Comparison of ENCODE assay signal across 8 mouse cellular contexts in the genomic region with DNA sequence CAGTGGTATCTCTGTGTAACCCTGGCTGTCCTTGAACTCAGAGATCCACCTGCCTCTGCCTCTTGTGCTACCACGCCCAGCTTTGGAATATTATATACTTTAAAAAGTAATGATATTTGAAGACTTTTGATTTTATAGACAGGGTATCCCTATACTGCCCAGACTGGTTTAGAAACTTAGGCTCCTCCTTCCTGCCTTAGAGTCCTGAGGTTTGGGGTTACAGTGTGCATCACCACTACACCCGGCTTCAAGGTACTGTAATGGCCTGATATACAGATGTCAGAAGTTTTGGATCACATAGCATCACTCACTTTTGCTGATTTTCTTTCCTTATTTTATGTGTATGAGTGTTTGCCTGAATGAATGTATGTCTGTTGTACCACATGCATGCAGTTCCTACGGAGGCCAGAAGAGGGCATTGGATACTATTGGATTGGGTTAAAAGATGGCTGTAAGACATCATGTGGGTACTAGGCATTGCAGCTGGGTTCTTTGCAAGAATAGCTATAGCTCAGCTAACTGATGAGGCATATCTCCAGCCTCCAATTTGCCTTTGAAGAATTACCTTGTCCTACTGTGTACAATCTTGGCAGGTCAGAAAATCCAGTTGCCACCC. TPM values are rescaled to one million over a fixed set of nuclear protein-coding genes. Genes with fewer than 3 reads are reported as not detected.
A peak's percentile ranks its signal among the peaks of the same experiment; 100 is the strongest.
DNase-seq lines count a peak whose midpoint lies in the region; ATAC-seq and TF ChIP-seq lines count a peak whose summit lies in the region.

No protein-coding gene starts in this region.

- intact Hi-C loops in left cerebral cortex, postnatal 36 days (cut with DNase I) = no loop called here

- no peaks in the 10 kb centered on the region for H3K27me3 ChIP-seq in forebrain, embryonic 10.5 days (ENCODE audit: poor library complexity, severe bottlenecking)
- H3K27me3 ChIP-seq in forebrain, embryonic 15.5 days = no peaks in the 10 kb centered on the region
- H3K27me3 ChIP-seq in liver, embryonic 14.5 days (ENCODE audit: control insufficient read depth, insufficient read depth, low read length) = no peaks in the 10 kb centered on the region

- H3K4me1 ChIP-seq in forebrain, embryonic 10.5 days = peaks cover 31% of the 10 kb centered on the region
- peaks cover 24% of the 10 kb centered on the region for H3K4me1 ChIP-seq in forebrain, embryonic 15.5 days
- H3K4me1 ChIP-seq in liver, embryonic 14.5 days (replicated peaks; ENCODE audit: control insufficient read depth in 2 of 2, insufficient read depth in 2 of 2, low read length in 1 of 2) = peaks cover 13% of the 10 kb centered on the region in 2 experiments; a peak in 3 of 4 replicates

- ATAC-seq in forebrain, embryonic 15.5 days (replicated peaks) = no peak
- ATAC-seq in liver, embryonic 14.5 days (ENCODE audit: insufficient read depth) = no peak

- DNase-seq in forebrain, embryonic 10.5 days (ENCODE audit: extremely low spot score, low spot score) = peak; percentile 55
- DNase-seq in testis, postnatal 10 days (ENCODE audit: low spot score) = peak; percentile 63
- no peak for DNase-seq in testis, postnatal 14 days (ENCODE audit: low spot score)
- peak; percentile 70 for DNase-seq in forelimb bud, embryonic 11.5 days (ENCODE audit: low read depth, low spot score)
- peak; percentile 46 to 57 (median 48) for DNase-seq in liver, embryonic 14.5 days (ENCODE audit: low read depth in 3 of 3, low spot score in 3 of 3)
- DNase-seq in spleen, postnatal 14 days (ENCODE audit: low spot score in 2 of 2) = peak; percentile 38 to 65
- no peak for DNase-seq in left cerebral cortex, postnatal 36 days (ENCODE audit: low spot score in 2 of 2)

- no peak overlapping the region for H3K27ac ChIP-seq in forebrain, embryonic 10.5 days
- H3K27ac ChIP-seq in forebrain, embryonic 15.5 days (replicated peaks) = no peak overlapping the region
- H3K27ac ChIP-seq in liver, embryonic 14.5 days = no peak overlapping the region

- TF ChIP-seq EP300 in liver, embryonic 14.5 days (IDR thresholded peaks at IDR 0.05; ENCODE audit: low read depth) = no peak

- no peaks in the 10 kb centered on the region for H3K9me3 ChIP-seq in forebrain, embryonic 10.5 days
- no peaks in the 10 kb centered on the region for H3K9me3 ChIP-seq in forebrain, embryonic 15.5 days
- H3K9me3 ChIP-seq in liver, embryonic 14.5 days (ENCODE audit: control insufficient read depth, low read length) = no peaks in the 10 kb centered on the region

- H3K9ac ChIP-seq in forebrain, embryonic 15.5 days (replicated peaks) = no peak overlapping the region
- no peak overlapping the region for H3K9ac ChIP-seq in liver, embryonic 14.5 days (replicated peaks)

- no peak overlapping the region for H3K4me2 ChIP-seq in forebrain, embryonic 15.5 days (replicated peaks)
- H3K4me2 ChIP-seq in liver, embryonic 14.5 days (ENCODE audit: low read depth) = no peak overlapping the region

- TF ChIP-seq CTCF in liver, embryonic 14.5 days (IDR thresholded peaks at IDR 0.05; ENCODE audit: low read depth) = peak; percentile 86

- no peak overlapping the region for H3K4me3 ChIP-seq in forebrain, embryonic 10.5 days
- no peak overlapping the region for H3K4me3 ChIP-seq in forebrain, embryonic 15.5 days
- no peak overlapping the region for H3K4me3 ChIP-seq in liver, embryonic 14.5 days (ENCODE audit: insufficient read depth in 1 of 2, low read depth in 2 of 2, low read length in 2 of 2)

- H3K36me3 ChIP-seq in forebrain, embryonic 10.5 days (replicated peaks) = peaks cover 8% of the 10 kb centered on the region
- H3K36me3 ChIP-seq in forebrain, embryonic 15.5 days = no peaks in the 10 kb centered on the region
- H3K36me3 ChIP-seq in liver, embryonic 14.5 days (replicated peaks; ENCODE audit: control insufficient read depth, insufficient read depth, low read depth) = no peaks in the 10 kb centered on the region

- 53% methylated on average over 3 of the region's 3 CpGs for WGBS in forebrain, embryonic 10.5 days
- WGBS in forebrain, embryonic 15.5 days = 63% methylated on average over 3 of the region's 3 CpGs
- 45% methylated on average over 3 of the region's 3 CpGs for WGBS in liver, embryonic 14.5 days (ENCODE audit: insufficient replicate concordance)

RNA-seq across cellular contexts. Expression of a gene that starts 5.4 kb away (rescaled TPM):
- 82.5 and 83.3 TPM in 2 replicates for polyA plus RNA-seq in forebrain, embryonic 10.5 days (2016; fragmentation: Nextera tagmentation; extraction: Ambion mirVana)
- polyA plus RNA-seq in forebrain, embryonic 15.5 days (2015; fragmentation: Nextera tagmentation; extraction: Ambion mirVana) = 133 and 139 TPM in 2 replicates
- polyA plus RNA-seq in liver, embryonic 14.5 days (2012; rRNA removed) = 23.7 and 25.1 TPM in 2 replicates
- polyA plus RNA-seq in liver, embryonic 14.5 days (2014; fragmentation: Nextera tagmentation; extraction: Ambion mirVana) = 40.0 and 40.2 TPM in 2 replicates
- 10 to 100 TPM; 39.3 to 41.7 TPM for total RNA-seq in left cerebral cortex, postnatal 36 days (2021)

RNA-seq across cellular contexts. Expression of a gene that starts 44.6 kb away (rescaled TPM):
- polyA plus RNA-seq in forebrain, embryonic 10.5 days (2016; fragmentation: Nextera tagmentation; extraction: Ambion mirVana) = 210 and 228 TPM in 2 replicates
- 203 and 207 TPM in 2 replicates for polyA plus RNA-seq in forebrain, embryonic 15.5 days (2015; fragmentation: Nextera tagmentation; extraction: Ambion mirVana)
- 10.6 and 36.2 TPM in 2 replicates for polyA plus RNA-seq in liver, embryonic 14.5 days (2012; rRNA removed)
- 48.3 and 53.7 TPM in 2 replicates for polyA plus RNA-seq in liver, embryonic 14.5 days (2014; fragmentation: Nextera tagmentation; extraction: Ambion mirVana)
- 100 to 1,000 TPM; 159 to 162 TPM for total RNA-seq in left cerebral cortex, postnatal 36 days (2021)

RNA-seq across cellular contexts. Expression of a gene that starts 44.7 kb away (rescaled TPM):
- 14.5 and 15.0 TPM in 2 replicates for polyA plus RNA-seq in forebrain, embryonic 10.5 days (2016; fragmentation: Nextera tagmentation; extraction: Ambion mirVana)
- polyA plus RNA-seq in forebrain, embryonic 15.5 days (2015; fragmentation: Nextera tagmentation; extraction: Ambion mirVana) = 8.6 and 10.1 TPM in 2 replicates
- polyA plus RNA-seq in liver, embryonic 14.5 days (2012; rRNA removed) = 2.7 and 3.2 TPM in 2 replicates
- polyA plus RNA-seq in liver, embryonic 14.5 days (2014; fragmentation: Nextera tagmentation; extraction: Ambion mirVana) = 2.8 and 3.0 TPM in 2 replicates
- total RNA-seq in left cerebral cortex, postnatal 36 days (2021) = 10 to 100 TPM; 14.2 to 14.4 TPM

RNA-seq across cellular contexts. Expression of a gene that starts 52.8 kb away (rescaled TPM):
- polyA plus RNA-seq in forebrain, embryonic 10.5 days (2016; fragmentation: Nextera tagmentation; extraction: Ambion mirVana) = 2.5 TPM in 2 replicates
- 1.5 and 1.7 TPM in 2 replicates for polyA plus RNA-seq in forebrain, embryonic 15.5 days (2015; fragmentation: Nextera tagmentation; extraction: Ambion mirVana)
- polyA plus RNA-seq in liver, embryonic 14.5 days (2012; rRNA removed) = not detected in 2 replicates
- 0.18 and 0.27 TPM in 2 replicates for polyA plus RNA-seq in liver, embryonic 14.5 days (2014; fragmentation: Nextera tagmentation; extraction: Ambion mirVana)
- total RNA-seq in left cerebral cortex, postnatal 36 days (2021) = not detected

Comparison
In these comparisons a context has a peak if more than half of its experiments do, and no peak if none do; other contexts are left out.
1. DNase-seq: peak in forebrain, embryonic 10.5 days (single experiment), testis, postnatal 10 days (single experiment), forelimb bud, embryonic 11.5 days (single experiment), liver, embryonic 14.5 days (3 of 3) and spleen, postnatal 14 days (2 of 2); none in testis, postnatal 14 days (single experiment) and left cerebral cortex, postnatal 36 days (0 of 2).